Mouse (Mus musculus) CH12.LX (cell line): ENCODE measurements around the gene Pdzph1. TPM values are rescaled to one million over a fixed set of nuclear protein-coding genes. Genes with fewer than 3 reads are reported as not detected.

Experiments
- DNase-seq: peaks from one replicate; pipeline ENCODE4 v3.0.0-alpha.2; 2013; ENCODE audit errors: extremely low read depth
- H3K27ac ChIP-seq: 2 replicates; pipeline ENCODE4 v1.5.1; 2012; ENCODE audit warnings: low read depth, mild to moderate bottlenecking, control low read depth, moderate library complexity; ENCODE audit not compliant: insufficient read depth
- H3K27me3 ChIP-seq: replicated peaks from 2 replicates; pipeline ENCODE3; 2012; ENCODE audit warnings: inconsistent platforms
- H3K36me3 ChIP-seq, 2 experiments: replicated peaks in 1 of 2; 2 replicates each; pipeline versions ENCODE3 to v1.6.1; 2012; ENCODE audit warnings: inconsistent platforms in 1 of 2, low read length in 1 of 2, mild to moderate bottlenecking in 1 of 2, mixed read lengths in 1 of 2, moderate library complexity in 1 of 2; ENCODE audit not compliant: control insufficient read depth in 1 of 2, insufficient read depth in 1 of 2
- H3K4me1 ChIP-seq, 2 experiments: 2 replicates each; pipeline ENCODE4 v1.6.1; 2012; ENCODE audit warnings: inconsistent platforms in 1 of 2, moderate library complexity in 1 of 2; ENCODE audit not compliant: insufficient read depth in 2 of 2, control insufficient read depth in 1 of 2
- H3K4me2 ChIP-seq: 2 replicates; pipeline ENCODE4 v1.6.1; 2012; ENCODE audit warnings: low read depth, mild to moderate bottlenecking, control low read depth; ENCODE audit not compliant: poor library complexity, insufficient read depth, severe bottlenecking
- H3K4me3 ChIP-seq, 3 experiments: fragments of 150-350 bp in 1 of 3; sonication (generic) in 1 of 3; replicated peaks in 1 of 3; 2 replicates each; pipeline versions ENCODE3 to v1.5.1; 2011 to 2012; ENCODE audit warnings: low read depth in 2 of 3, low read length in 2 of 3, mild to moderate bottlenecking in 2 of 3, moderate library complexity in 2 of 3, control low read depth in 1 of 3, improper control_type of control experiment in 1 of 3, inconsistent platforms in 1 of 3, mixed read lengths in 1 of 3; ENCODE audit not compliant: poor library complexity in 1 of 3
- H3K79me2 ChIP-seq: replicated peaks from 2 replicates; pipeline ENCODE4 v1.6.1; 2012; ENCODE audit warnings: mild to moderate bottlenecking, moderate library complexity; ENCODE audit not compliant: control insufficient read depth, poor library complexity, insufficient read depth, severe bottlenecking; ENCODE audit errors: extremely low read depth
- H3K9ac ChIP-seq: 2 replicates; pipeline ENCODE4 v1.6.1; 2012; ENCODE audit warnings: low read depth, mild to moderate bottlenecking, control low read depth, moderate library complexity; ENCODE audit not compliant: insufficient read depth
- H3K9me3 ChIP-seq: replicated peaks from 2 replicates; pipeline ENCODE3; 2012; ENCODE audit warnings: low read length, inconsistent platforms, mixed read lengths
- BHLHE40 ChIP-seq: IDR thresholded peaks from 2 replicates; pipeline ENCODE4 v1.6.1; 2011; ENCODE audit warnings: mild to moderate bottlenecking, low read depth, low read length, improper control_type of control experiment
- CHD1 ChIP-seq: IDR thresholded peaks from 2 replicates; pipeline ENCODE4 v1.6.1; 2012; ENCODE audit warnings: low read depth, low read length, improper control_type of control experiment, inconsistent platforms
- CHD2 ChIP-seq: IDR thresholded peaks from 2 replicates; pipeline ENCODE4 v1.6.1; 2011; ENCODE audit warnings: low read length, improper control_type of control experiment
- CTCF ChIP-seq, 2 experiments: IDR thresholded peaks in 1 of 2; conservative IDR thresholded peaks in 1 of 2; 2 replicates each; pipeline ENCODE4 v1.5.1; 2011 to 2012; ENCODE audit warnings: low read depth in 2 of 2, low read length in 2 of 2, improper control_type of control experiment in 1 of 2, inconsistent platforms in 1 of 2, mild to moderate bottlenecking in 1 of 2, moderate library complexity in 1 of 2
- ELF1 ChIP-seq: IDR thresholded peaks from 2 replicates; pipeline ENCODE4 v1.6.1; 2014; ENCODE audit warnings: low read depth, mild to moderate bottlenecking, inconsistent platforms, low read length, improper control_type of control experiment
- HCFC1 ChIP-seq: IDR thresholded peaks from 2 replicates; pipeline ENCODE4 v1.6.1; 2012; ENCODE audit warnings: low read depth, mild to moderate bottlenecking, inconsistent platforms, low read length, improper control_type of control experiment
- JUN ChIP-seq: IDR thresholded peaks from 2 replicates; pipeline ENCODE4 v1.6.1; 2011; ENCODE audit warnings: low read depth, mild to moderate bottlenecking, low read length, improper control_type of control experiment, moderate library complexity; ENCODE audit not compliant: insufficient read depth
- JUND ChIP-seq: conservative IDR thresholded peaks from 2 replicates; pipeline ENCODE4 v1.6.1; 2011; ENCODE audit warnings: low read depth, low read length, improper control_type of control experiment
- KAT2A ChIP-seq: IDR thresholded peaks from 2 replicates; pipeline ENCODE4 v1.6.1; 2012; ENCODE audit warnings: low read length, improper control_type of control experiment, inconsistent platforms; ENCODE audit not compliant: insufficient replicate concordance
- MEF2A ChIP-seq: IDR thresholded peaks from 2 replicates; pipeline ENCODE4 v1.6.1; 2014; ENCODE audit warnings: low read depth, mild to moderate bottlenecking, inconsistent platforms, low read length, improper control_type of control experiment, borderline replicate concordance
- MXI1 ChIP-seq: IDR thresholded peaks from 2 replicates; pipeline ENCODE4 v1.6.1; 2011; ENCODE audit warnings: mild to moderate bottlenecking, low read depth, low read length, improper control_type of control experiment
- MYC ChIP-seq: IDR thresholded peaks from 2 replicates; pipeline ENCODE4 v1.6.1; 2011; ENCODE audit warnings: low read depth, mild to moderate bottlenecking, improper control_type of control experiment, low read length
- NELFE ChIP-seq: IDR thresholded peaks from 2 replicates; pipeline ENCODE4 v1.6.1; 2011; ENCODE audit warnings: low read depth, low read length, improper control_type of control experiment
- NRF1 ChIP-seq: IDR thresholded peaks from 2 replicates; pipeline ENCODE4 v1.6.1; 2014; ENCODE audit warnings: low read depth, mild to moderate bottlenecking, inconsistent platforms, low read length, improper control_type of control experiment, moderate library complexity
- RAD21 ChIP-seq: IDR thresholded peaks from 2 replicates; pipeline ENCODE4 v1.6.1; 2011; ENCODE audit warnings: low read depth, mild to moderate bottlenecking, low read length, improper control_type of control experiment, moderate library complexity
- RCOR1 ChIP-seq: conservative IDR thresholded peaks from 2 replicates; pipeline ENCODE4 v1.6.1; 2012; ENCODE audit warnings: low read depth, mild to moderate bottlenecking, inconsistent platforms, low read length, improper control_type of control experiment
- SIN3A ChIP-seq: IDR thresholded peaks from 2 replicates; pipeline ENCODE4 v1.6.1; 2012; ENCODE audit warnings: low read length, improper control_type of control experiment, inconsistent platforms
- SMC3 ChIP-seq: IDR thresholded peaks from 2 replicates; pipeline ENCODE4 v1.6.1; 2011; ENCODE audit warnings: low read depth, low read length, improper control_type of control experiment
- TBP ChIP-seq: conservative IDR thresholded peaks from 2 replicates; pipeline ENCODE4 v1.6.1; 2011; ENCODE audit warnings: low read depth, low read length, improper control_type of control experiment
- TCF12 ChIP-seq: IDR thresholded peaks from 2 replicates; pipeline ENCODE4 v1.6.1; 2014; ENCODE audit warnings: low read depth, mild to moderate bottlenecking, inconsistent platforms, low read length, improper control_type of control experiment
- USF1 ChIP-seq: IDR thresholded peaks from 2 replicates; pipeline ENCODE4 v1.6.1; 2014; ENCODE audit warnings: low read depth, mild to moderate bottlenecking, inconsistent platforms, low read length, improper control_type of control experiment
- ZC3H11A ChIP-seq: IDR thresholded peaks from 2 replicates; pipeline ENCODE4 v1.6.1; 2012; ENCODE audit warnings: low read depth, mild to moderate bottlenecking, inconsistent platforms, low read length, improper control_type of control experiment
- ZKSCAN1 ChIP-seq: IDR thresholded peaks from 2 replicates; pipeline ENCODE4 v1.6.1; 2012; ENCODE audit warnings: low read depth, inconsistent platforms, low read length, improper control_type of control experiment, borderline replicate concordance
- ZMIZ1 ChIP-seq: IDR thresholded peaks from 2 replicates; pipeline ENCODE4 v1.6.1; 2012; ENCODE audit warnings: low read depth, mild to moderate bottlenecking, inconsistent platforms, low read length, improper control_type of control experiment
- dilution Hi-C: fragments of 300-500 bp; cut with MboI; formaldehyde crosslinking; loops from 2 replicates; pipeline ENCODE4 v1.14.3; 2020; ENCODE audit warnings: low sequenced_read_pairs; ENCODE audit not compliant: extremely low pct_unique_long_range_greater_than_20kb, extremely low pct_ligation_motif_present
- in situ Hi-C: fragments of 300-500 bp; cut with MboI; formaldehyde crosslinking; loops from 3 replicates; pipeline ENCODE4 v1.14.3; 2019; ENCODE audit warnings: low sequenced_read_pairs, low pct_ligation_motif_present, low pct_unique_long_range_greater_than_20kb, mixed read lengths
- polyA plus RNA-seq: library from polyadenylated mRNA; unstranded; fragments of >175 nt; gene quantifications from 2 replicates; pipeline ENCODE4 v1.2.1, GENCODE M21; 2012; ENCODE audit warnings: low read depth; ENCODE audit not compliant: insufficient read length
- total RNA-seq, 2 experiments: library from RNA; depleted of rRNA; stranded (reverse); fragments of 300-350 nt in 1 of 2; fragments of >200 nt in 1 of 2; gene quantifications; 2 replicates each; pipeline ENCODE4 v1.2.3; 2012 to 2014

Gene Pdzph1
- total and polyA plus RNA-seq, 3 experiments = not detected

DNA sequence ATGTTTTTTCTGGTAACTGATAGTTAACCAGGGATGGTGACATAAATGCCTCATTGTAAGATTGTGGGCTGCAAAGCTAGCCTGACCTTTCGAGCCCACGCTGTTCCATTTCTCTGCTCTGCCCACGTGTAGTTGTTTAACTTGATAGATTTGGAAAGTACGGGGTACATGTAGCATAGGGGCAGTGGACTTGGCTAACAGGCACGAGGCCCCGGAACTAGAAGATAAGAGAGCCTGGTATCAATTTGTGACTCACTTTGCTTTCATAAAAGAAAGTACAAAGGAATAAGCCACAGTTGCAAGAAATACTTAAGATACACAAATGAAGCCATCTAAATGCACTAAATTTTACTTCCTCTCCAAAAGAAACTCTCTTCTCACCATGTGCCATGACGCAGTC, 79.6 kb downstream of the Pdzph1 start:
- no peaks in the 10 kb centered on the region for H3K4me1 ChIP-seq
- no peak overlapping the region for H3K9ac ChIP-seq
- in situ Hi-C loops (no loop called here), dilution Hi-C loops (no loop called here)
- TF ChIP-seq RAD21 (no peak), USF1 (no peak), JUN (no peak), TBP (no peak), TCF12 (no peak), NELFE (no peak), HCFC1 (no peak)
- H3K9me3 ChIP-seq = peaks cover 20% of the 10 kb centered on the region
- no peaks in the 10 kb centered on the region for H3K27me3 ChIP-seq
- no peak overlapping the region for H3K27ac ChIP-seq
- H3K36me3 ChIP-seq = no peaks in the 10 kb centered on the region
- no peak for DNase-seq
- no peak overlapping the region for H3K4me2 ChIP-seq
- no peak overlapping the region for H3K4me3 ChIP-seq
- H3K79me2 ChIP-seq = no peaks in the 10 kb centered on the region

DNA sequence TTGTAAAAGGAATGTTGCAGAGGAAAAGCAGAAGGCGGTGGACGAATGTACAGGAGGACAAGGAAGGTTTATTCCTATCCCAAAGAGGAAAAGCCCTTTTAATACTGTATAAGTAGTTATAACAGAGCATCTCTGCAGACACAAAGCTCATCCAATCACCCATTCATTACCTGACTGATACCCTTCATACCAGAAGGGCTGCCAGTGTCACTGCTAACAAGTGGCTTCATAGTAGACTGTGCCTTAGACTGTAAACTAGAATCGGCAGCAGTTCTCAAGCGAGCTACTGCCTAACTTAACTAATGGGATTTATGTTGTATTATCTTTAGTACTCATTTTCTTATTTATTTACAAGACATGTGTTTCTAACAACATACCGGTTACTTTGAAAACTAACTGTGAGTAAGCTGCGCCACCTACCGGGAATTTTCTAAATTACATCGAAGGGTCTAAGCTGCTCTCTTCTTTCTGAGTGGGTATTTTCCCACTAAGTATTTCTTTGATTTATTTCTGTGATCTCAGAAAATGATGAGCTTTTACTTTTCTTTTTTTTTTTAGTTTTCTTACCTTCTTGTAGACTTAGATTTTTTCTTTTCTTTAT, 82.0 kb downstream of the Pdzph1 start:
- Histone ChIP-seq H3K4me3 (no peak overlapping the region), H3K4me2 (no peak overlapping the region), H3K4me1 (no peaks in the 10 kb centered on the region), H3K36me3 (no peaks in the 10 kb centered on the region), H3K27ac (no peak overlapping the region), H3K9me3 (peaks cover 18% of the 10 kb centered on the region), H3K9ac (no peak overlapping the region), H3K27me3 (no peaks in the 10 kb centered on the region), H3K79me2 (no peaks in the 10 kb centered on the region)
- TF ChIP-seq SMC3 (peak; percentile 27), MYC (no peak), RAD21 (peak; percentile 59), CTCF (conservative IDR thresholded peaks at IDR 0.05 in 1 of 2, IDR thresholded peaks at IDR 0.05 in 1 of 2; ENCODE audit: low read depth in 2 of 2, low read length in 2 of 2) (peak in 1 of 2 experiments; percentile 52; a peak in 2 of 4 replicates), MEF2A (no peak)
- dilution Hi-C loops (no loop called here), in situ Hi-C loops (no loop called here)
- peak; percentile 21 for DNase-seq

DNA sequence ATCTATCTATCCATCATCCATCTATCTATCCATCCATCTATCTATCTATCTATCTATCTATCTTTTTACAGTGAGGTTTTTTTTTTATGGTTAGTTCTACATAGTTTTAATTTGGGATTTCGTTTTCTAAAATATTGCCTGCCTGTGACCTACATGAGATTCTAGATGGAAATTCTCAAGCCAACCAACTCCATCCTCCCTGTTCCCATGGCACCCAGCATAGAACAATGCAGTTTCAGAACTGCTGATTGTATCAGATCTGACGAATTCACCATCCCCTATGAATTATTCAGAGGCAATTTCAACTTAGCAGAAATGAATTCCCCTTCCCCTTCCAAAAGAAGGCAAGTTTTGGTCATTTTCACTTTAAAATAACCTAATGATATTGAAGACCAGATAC, 85.2 kb downstream of the Pdzph1 start:
- Histone ChIP-seq H3K4me1 (no peaks in the 10 kb centered on the region), H3K9me3 (peaks cover 16% of the 10 kb centered on the region), H3K4me3 (no peak overlapping the region), H3K9ac (no peak overlapping the region), H3K79me2 (no peaks in the 10 kb centered on the region), H3K27ac (no peak overlapping the region), H3K36me3 (no peaks in the 10 kb centered on the region), H3K4me2 (no peak overlapping the region), H3K27me3 (no peaks in the 10 kb centered on the region)
- no peak for TF ChIP-seq NELFE
- TF ChIP-seq ELF1 = no peak
- TF ChIP-seq ZC3H11A = no peak
- TF ChIP-seq TBP = no peak
- TF ChIP-seq CHD1 = no peak
- TF ChIP-seq ZMIZ1 = no peak
- TF ChIP-seq USF1 = no peak
- TF ChIP-seq SIN3A = no peak
- no peak for TF ChIP-seq BHLHE40
- no peak for TF ChIP-seq MYC
- no peak for TF ChIP-seq JUND
- no peak for TF ChIP-seq RCOR1
- no peak for TF ChIP-seq MXI1
- no peak for TF ChIP-seq CHD2
- TF ChIP-seq TCF12 = no peak
- TF ChIP-seq SMC3 = no peak
- TF ChIP-seq KAT2A = no peak
- TF ChIP-seq MEF2A = no peak
- TF ChIP-seq NRF1 = no peak
- no peak for TF ChIP-seq ZKSCAN1
- no peak for DNase-seq
- dilution Hi-C loops = no loop called here
- in situ Hi-C loops = no loop called here
